Mouse (Mus musculus): ENCODE results near the gene Dbx2.

- TF ChIP-seq CTCF (IDR thresholded peaks at IDR 0.05; ENCODE audit: low read depth, low read length) (no peak), POLR2A (IDR thresholded peaks at IDR 0.05; ENCODE audit: insufficient read depth, low read length) (no peak)
These were observed 33.0 kb downstream of the Dbx2 start for GRCm38 (mm10) chr15:95622797-95623196.

Measured in ES-Bruce4 (cell line).